Mouse (Mus musculus): ENCODE measurements at regions not wholly inside any gene's neighbourhood (a gene's known extent, or its start where the extent isn't known, plus 50 kb on each side); places are given as distances from the start of the nearest gene placed in this dataset.

DNA sequence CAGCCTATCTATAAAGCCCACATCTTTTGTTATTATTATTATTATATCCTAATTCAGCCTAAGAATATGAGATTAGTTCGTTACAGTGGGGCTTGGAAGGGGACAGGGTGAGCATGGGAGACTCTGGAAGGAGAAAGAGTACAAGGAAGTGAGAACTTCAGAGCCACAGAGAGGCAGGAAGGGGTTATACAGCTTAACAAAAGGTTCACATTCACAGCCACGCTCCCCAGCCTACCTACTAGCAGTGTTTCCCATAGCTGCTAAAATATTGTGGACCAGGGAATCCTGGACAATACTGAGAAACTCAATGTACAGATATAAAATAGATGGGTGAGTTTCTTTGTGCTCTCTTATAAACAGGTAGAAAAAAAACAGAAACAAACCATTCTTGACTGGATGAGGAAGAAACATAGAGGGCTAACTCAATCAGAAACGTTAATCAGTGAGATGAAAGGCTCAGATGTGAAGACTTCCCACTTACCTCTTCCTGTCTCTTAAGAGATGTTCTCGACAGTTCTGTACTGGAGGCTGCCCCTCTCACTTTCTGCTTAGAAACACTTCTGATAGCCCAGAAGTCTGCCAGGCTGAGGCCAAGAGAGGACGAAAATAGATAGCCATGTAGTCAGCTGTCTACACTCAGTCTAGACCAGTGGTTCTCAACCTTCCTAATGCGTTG lies 61.7 kb upstream of the Kcna3 start:
- TF ChIP-seq POLR2AphosphoS5 (IDR thresholded peaks at IDR 0.05; ENCODE audit: insufficient replicate concordance, low read depth, low read length) (no peak), CTCF (IDR thresholded peaks at IDR 0.05; ENCODE audit: low read depth, low read length) (no peak)

Measured in G1E (cell line).